Mouse (Mus musculus) monocyte, adult 2 months (primary cell): Measurements from ENCODE around the gene Cep104.

Source experiments
- DNase-seq, 2 experiments: peaks; one replicate each; pipeline ENCODE4 v3.0.0; 2022; ENCODE audit warnings: low spot score in 2 of 2, low read depth in 1 of 2

Cep104 gene

DNA sequence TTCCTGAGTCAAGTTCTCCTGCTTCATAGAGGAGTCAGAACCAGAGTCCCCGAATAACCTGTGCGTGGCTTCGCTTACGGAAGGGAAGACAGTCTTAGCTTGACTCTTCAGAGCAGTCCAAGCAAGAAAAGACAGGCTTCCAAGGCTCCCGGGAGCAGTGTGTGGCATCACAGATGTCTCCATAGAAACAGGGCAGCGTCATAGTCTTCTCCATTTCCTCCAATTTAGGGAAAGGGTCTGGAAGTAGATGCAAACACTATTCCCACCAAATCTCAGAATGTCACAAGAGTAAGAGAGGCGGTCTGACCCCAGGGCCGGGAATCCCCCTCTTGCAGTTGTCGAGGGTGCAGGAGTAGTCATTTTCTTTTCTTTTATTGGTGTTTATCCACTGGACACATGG is 67.6 kb downstream of the Cep104 start, which contains the start of gene Ccdc27:
TSS of gene Ccdc27 (minus strand) at position 101 of the 400 bp plus-strand sequence.
- DNase-seq, result no peak

DNA sequence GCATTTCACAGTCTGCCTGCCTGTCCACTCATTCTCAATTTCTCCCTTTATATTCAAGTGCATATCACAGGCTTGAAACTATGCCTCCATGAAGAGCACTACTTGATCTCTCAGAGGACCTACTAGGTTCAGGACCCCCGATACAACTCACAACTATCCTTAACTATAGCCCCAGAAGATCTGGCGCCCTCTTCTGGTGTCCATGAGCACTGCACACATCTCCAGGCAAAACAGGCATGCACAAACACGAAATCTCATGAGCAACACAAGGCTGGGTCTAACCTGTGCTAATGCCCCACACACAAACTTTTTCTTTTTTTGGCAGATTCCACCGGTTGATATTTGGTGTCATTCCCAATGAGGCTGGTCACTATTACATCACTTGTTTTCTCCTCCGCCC is 70.8 kb downstream of the Cep104 start:
- DNase-seq, result no peak

DNA sequence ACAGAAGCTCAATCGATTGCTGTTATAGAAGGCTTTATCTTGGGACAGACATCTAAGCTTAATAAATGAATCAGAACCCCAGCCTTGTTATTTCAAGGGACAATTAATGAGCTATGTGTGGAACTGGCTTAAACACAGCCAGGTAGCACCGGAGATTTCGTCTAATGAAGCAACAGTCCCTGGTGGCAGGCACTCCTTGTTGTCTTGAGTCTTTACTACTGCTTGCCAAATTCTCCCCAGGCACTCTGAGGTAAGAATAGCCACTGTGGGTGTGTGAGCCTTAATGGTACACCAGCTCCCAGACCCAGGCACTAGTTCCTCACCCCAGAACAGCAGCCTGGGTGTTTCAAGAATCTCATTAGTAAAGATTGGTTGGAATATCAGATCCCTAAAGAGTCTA is 76.4 kb downstream of the Cep104 start:
- no peak for DNase-seq

GRCm38 (mm10) chr4:154053065-154053464 is 78.1 kb downstream of the Cep104 start:
- DNase-seq, result no peak

GRCm38 (mm10) chr4:154055482-154055881 is 80.5 kb downstream of the Cep104 start:
- no peak for DNase-seq

GRCm38 (mm10) chr4:154056046-154056445 is 81.1 kb downstream of the Cep104 start:
- DNase-seq, result no peak

DNA sequence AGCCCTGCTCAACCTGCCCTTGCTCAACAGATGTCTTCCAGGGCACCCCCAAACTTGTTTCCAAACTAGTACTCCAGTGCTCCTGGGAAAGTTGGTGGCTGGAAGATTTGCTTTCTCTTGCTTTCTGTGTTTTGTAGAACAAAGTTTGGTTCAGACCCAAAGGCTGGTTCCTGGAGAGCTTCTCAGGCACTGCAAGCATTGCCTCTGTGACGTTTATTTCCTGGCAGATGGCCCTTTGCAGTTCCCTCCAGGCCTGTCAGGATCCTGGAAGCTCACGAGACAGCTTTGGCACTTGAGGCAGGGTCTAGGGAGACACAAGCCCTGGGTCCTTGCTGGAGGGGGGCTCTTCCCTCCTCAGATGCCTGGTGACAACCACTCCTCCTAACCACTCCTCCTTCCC is 81.7 kb downstream of the Cep104 start:
- DNase-seq, result no peak

DNA sequence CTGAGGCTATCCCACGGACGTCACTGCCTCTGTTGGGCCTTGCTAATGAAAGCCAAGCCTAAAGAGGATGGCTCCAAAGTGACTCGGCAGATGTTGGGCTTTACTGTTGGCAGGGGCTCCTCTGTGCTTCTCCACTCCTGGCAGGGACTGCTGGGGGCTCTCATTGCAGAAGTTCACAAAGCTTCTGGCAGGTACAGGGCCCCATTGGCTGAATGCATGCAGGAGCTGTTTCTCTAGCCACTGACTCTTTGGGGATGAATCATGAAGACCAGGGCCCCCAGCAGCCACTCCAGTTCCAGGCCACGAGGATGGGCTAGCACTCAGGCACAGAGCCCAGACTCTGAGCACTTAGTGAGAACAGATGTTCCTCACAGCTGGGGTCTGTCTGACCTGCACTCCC is 82.7 kb downstream of the Cep104 start:
- DNase-seq, result no peak
